ENCODE assay signal across 9 mouse cellular contexts in genomic region chr8:64848245-64848785, GRCm38 (mm10). TPM values are rescaled to one million over a fixed set of nuclear protein-coding genes. Genes with fewer than 3 reads are reported as not detected.
A peak's percentile ranks its signal among the peaks of the same experiment; 100 is the strongest.
DNase-seq lines count a peak whose midpoint lies in the region; ATAC-seq and TF ChIP-seq lines count a peak whose summit lies in the region.
"Had no signal": no experiment of that assay in that cellular context is flagged by ENCODE, and none has a peak within 500 bp of the region (broad histone marks: within the 10 kb centered on the region; RNA-seq: fewer than 3 reads in every experiment).

No protein-coding gene starts in this region.

- H3K9ac ChIP-seq in heart, embryonic 14.5 days (ENCODE audit: low read length), result no peak overlapping the region
- peak overlapping the region; percentile 93 for H3K9ac ChIP-seq in hindbrain, embryonic 13.5 days
- H3K9ac ChIP-seq in midbrain, embryonic 11.5 days (ENCODE audit: low read length), result peak overlapping the region; percentile 94; the same call in 1 of the 2 replicates

- no peaks in the 10 kb centered on the region for H3K9me3 ChIP-seq in heart, embryonic 14.5 days (ENCODE audit: control insufficient read depth, low read length)
- H3K9me3 ChIP-seq in hindbrain, embryonic 13.5 days, result no peaks in the 10 kb centered on the region
- no peaks in the 10 kb centered on the region for H3K9me3 ChIP-seq in midbrain, embryonic 11.5 days (ENCODE audit: control insufficient read depth, low read length)

- no peaks in the 10 kb centered on the region for H3K36me3 ChIP-seq in heart, embryonic 14.5 days (ENCODE audit: control insufficient read depth, insufficient read depth, low read length)
- H3K36me3 ChIP-seq in hindbrain, embryonic 13.5 days, result no peaks in the 10 kb centered on the region
- H3K36me3 ChIP-seq in midbrain, embryonic 11.5 days (ENCODE audit: control insufficient read depth, insufficient read depth, low read length), result no peaks in the 10 kb centered on the region

- WGBS in heart, embryonic 14.5 days, result 21% methylated on average over 8 of the region's 8 CpGs
- WGBS in hindbrain, embryonic 13.5 days, result 5% methylated on average over 8 of the region's 8 CpGs
- WGBS in midbrain, embryonic 11.5 days, result 5% methylated on average over 8 of the region's 8 CpGs

- intact Hi-C loops in heart, postnatal 36 days (cut with DNase I), result loop anchor here (2.0 to 5.0 kb wide), 2 partner anchors 98 to 156 kb away; partner anchors contain the start of genes Cpe and Tmem192

- no peak for ATAC-seq in heart, embryonic 14.5 days (ENCODE audit: insufficient number of reproducible peaks, insufficient read depth, low FRiP score, low read depth)
- ATAC-seq in hindbrain, embryonic 13.5 days (ENCODE audit: low FRiP score), result no peak
- no peak for ATAC-seq in midbrain, embryonic 11.5 days (ENCODE audit: low FRiP score)

- H3K4me1 ChIP-seq in heart, embryonic 14.5 days (ENCODE audit: control insufficient read depth in 2 of 2, insufficient read depth in 2 of 2, low read length in 2 of 2), result peaks cover 8 to 25% of the 10 kb centered on the region in 2 experiments; a peak in 2 of 4 replicates
- H3K4me1 ChIP-seq in hindbrain, embryonic 13.5 days (replicated peaks), result peaks cover 33% of the 10 kb centered on the region
- peaks cover 13% of the 10 kb centered on the region for H3K4me1 ChIP-seq in midbrain, embryonic 11.5 days (ENCODE audit: control insufficient read depth, insufficient read depth, low read length)

- H3K4me2 ChIP-seq in heart, embryonic 14.5 days (ENCODE audit: low read length), result peak overlapping the region; percentile 94
- H3K4me2 ChIP-seq in hindbrain, embryonic 13.5 days, result peak overlapping the region; percentile 64
- H3K4me2 ChIP-seq in midbrain, embryonic 11.5 days, result peak overlapping the region; percentile 82

- no peak overlapping the region for H3K27ac ChIP-seq in heart, embryonic 14.5 days (replicated peaks in 1 of 2; ENCODE audit: control insufficient read depth in 1 of 2, insufficient read depth in 1 of 2, low read depth in 2 of 2, low read length in 2 of 2)
- H3K27ac ChIP-seq in hindbrain, embryonic 13.5 days, result peak overlapping the region; percentile 96; the same call in 1 of the 2 replicates
- H3K27ac ChIP-seq in midbrain, embryonic 11.5 days (ENCODE audit: low read depth, low read length), result no peak overlapping the region

- H3K4me3 ChIP-seq in heart, embryonic 14.5 days (ENCODE audit: control insufficient read depth in 1 of 2, insufficient read depth in 1 of 2, low read depth in 1 of 2, low read length in 2 of 2), result peak overlapping the region in 1 of 2 experiments; percentile 63; a peak in 2 of 4 replicates
- H3K4me3 ChIP-seq in hindbrain, embryonic 13.5 days, result peak overlapping the region; percentile 84
- H3K4me3 ChIP-seq in midbrain, embryonic 11.5 days (ENCODE audit: low read depth, low read length), result peak overlapping the region; percentile 92

- TF ChIP-seq POLR2A in brain, embryonic 14.5 days (IDR thresholded peaks at IDR 0.05; ENCODE audit: borderline replicate concordance, extremely low read depth, insufficient read depth, insufficient read length, poor library complexity, severe bottlenecking), result no peak

- no peak for DNase-seq in heart, postnatal 36 days
- DNase-seq in brain, embryonic 14.5 days (ENCODE audit: low read depth), result peak; percentile 43
- peak; percentile 80 for DNase-seq in midbrain, embryonic 11.5 days (ENCODE audit: low spot score, missing footprints)
- DNase-seq in MN1 (ENCODE audit: low spot score), result no peak
- no peak for DNase-seq in urinary bladder, adult 2 months (ENCODE audit: low spot score)
- no peak for DNase-seq in kidney, adult 11 months
- DNase-seq: right cerebral cortex, postnatal 25 days had no signal

- no peaks in the 10 kb centered on the region for H3K27me3 ChIP-seq in heart, embryonic 14.5 days (ENCODE audit: control insufficient read depth, insufficient read depth, low read length)
- H3K27me3 ChIP-seq in hindbrain, embryonic 13.5 days, result no peaks in the 10 kb centered on the region
- no peaks in the 10 kb centered on the region for H3K27me3 ChIP-seq in midbrain, embryonic 11.5 days (ENCODE audit: control insufficient read depth, insufficient read depth, low read length)

- TF ChIP-seq CTCF in brain, embryonic 14.5 days (IDR thresholded peaks at IDR 0.05; ENCODE audit: borderline replicate concordance, extremely low read depth, insufficient read depth, insufficient read length), result no peak

RNA-seq across cellular contexts. Expression of gene Klhl2, which starts 1.5 kb away (rescaled TPM):
- polyA plus RNA-seq in heart, embryonic 14.5 days (2014; fragmentation: Nextera tagmentation; extraction: Ambion mirVana), result 13.1 and 13.9 TPM in 2 replicates
- total RNA-seq in heart, postnatal 36 days (2021), result 10 to 100 TPM; 13.3 to 17.2 TPM
- 41.2 and 44.9 TPM in 2 replicates for polyA plus RNA-seq in brain, embryonic 14.5 days (2012; rRNA removed)
- polyA plus RNA-seq in hindbrain, embryonic 13.5 days (2015; fragmentation: Nextera tagmentation; extraction: Ambion mirVana), result 18.8 and 23.3 TPM in 2 replicates
- polyA plus RNA-seq in midbrain, embryonic 11.5 days (2014; fragmentation: Nextera tagmentation; extraction: Ambion mirVana), result 18.9 and 19.4 TPM in 2 replicates
- 20.1 and 20.2 TPM in 2 replicates for polyA plus RNA-seq in urinary bladder, adult 2 months (2012; rRNA removed)

Comparison
In these comparisons a context has a peak if more than half of its experiments do, and no peak if none do; other contexts are left out.
1. DNase-seq: peak in brain, embryonic 14.5 days (single experiment) and midbrain, embryonic 11.5 days (single experiment); none in heart, postnatal 36 days (0 of 2), MN1 (single experiment), urinary bladder, adult 2 months (single experiment) and kidney, adult 11 months (single experiment).
2. Peak in every context shown above with its lines, with median percentiles within 50 percentile points of each other: H3K4me2 ChIP-seq.